Mouse (Mus musculus): ENCODE data around the gene Serpina3m. TPM values are rescaled to one million over a fixed set of nuclear protein-coding genes. Genes with fewer than 3 reads are reported as not detected.
A peak's percentile ranks its signal among the peaks of the same experiment; 100 is the strongest.
"Not testable (repeated sequence)": the region's sequence is repeated elsewhere in the genome, so short reads cannot be mapped to it uniquely, and the experiment has no call there.

The Serpina3m gene
- polyA plus RNA-seq (2012; rRNA removed): 0.07 TPM in 1 of 2 replicates, not detected in the other

GRCm38 (mm10) chr12:104338226-104338625 lies at the start of gene Serpina3m, which contains the start of gene Serpina3k:
Gene Serpina3m, plus strand, starts transcription at chr12:104338486.
Gene Serpina3k, plus strand, starts transcription at chr12:104338486.
- H3K4me1 ChIP-seq (ENCODE audit: control insufficient read depth, insufficient read depth, low read length); H3K4me3 ChIP-seq (ENCODE audit: insufficient read depth, low read depth, low read length); H3K36me3 ChIP-seq (ENCODE audit: control insufficient read depth, insufficient read depth, low read length); DNase-seq; H3K27me3 ChIP-seq (replicated peaks; ENCODE audit: control insufficient read depth, insufficient read depth, low read length); H3K27ac ChIP-seq (ENCODE audit: insufficient read depth, low read depth, low read length): not testable (repeated sequence)
- WGBS: 82% methylated on average over 3 of the region's 3 CpGs

GRCm38 (mm10) chr12:104289872-104290271 lies 48.4 kb upstream of the Serpina3m start:
- no peak for DNase-seq
- Histone ChIP-seq H3K27ac (ENCODE audit: insufficient read depth, low read depth, low read length) (no peak overlapping the region), H3K4me3 (ENCODE audit: insufficient read depth, low read depth, low read length) (no peak overlapping the region), H3K4me1 (ENCODE audit: control insufficient read depth, insufficient read depth, low read length) (no peaks in the 10 kb centered on the region), H3K27me3 (replicated peaks; ENCODE audit: control insufficient read depth, insufficient read depth, low read length) (no peaks in the 10 kb centered on the region), H3K36me3 (ENCODE audit: control insufficient read depth, insufficient read depth, low read length) (no peaks in the 10 kb centered on the region)
- no peak for TF ChIP-seq CTCF (conservative IDR thresholded peaks at IDR 0.05; ENCODE audit: insufficient read depth, insufficient read length, low read depth, low read length)
- no peak for TF ChIP-seq POLR2A (IDR thresholded peaks at IDR 0.05; ENCODE audit: low read depth, low read length)
- WGBS: 55% methylated on average over 3 of the region's 4 CpGs

GRCm38 (mm10) chr12:104293963-104294362 lies 44.3 kb upstream of the Serpina3m start:
- DNase-seq: no peak
- Histone ChIP-seq H3K27me3 (replicated peaks; ENCODE audit: control insufficient read depth, insufficient read depth, low read length) (no peaks in the 10 kb centered on the region), H3K4me1 (ENCODE audit: control insufficient read depth, insufficient read depth, low read length) (no peaks in the 10 kb centered on the region), H3K36me3 (ENCODE audit: control insufficient read depth, insufficient read depth, low read length) (no peaks in the 10 kb centered on the region), H3K4me3 (ENCODE audit: insufficient read depth, low read depth, low read length) (no peak overlapping the region), H3K27ac (ENCODE audit: insufficient read depth, low read depth, low read length) (no peak overlapping the region)
- TF ChIP-seq CTCF (conservative IDR thresholded peaks at IDR 0.05; ENCODE audit: insufficient read depth, insufficient read length, low read depth, low read length) (no peak), POLR2A (IDR thresholded peaks at IDR 0.05; ENCODE audit: low read depth, low read length) (no peak)
- WGBS: 84% methylated on average over 2 of the region's 2 CpGs

GRCm38 (mm10) chr12:104298049-104298448 lies 40.2 kb upstream of the Serpina3m start:
- Histone ChIP-seq H3K4me3 (ENCODE audit: insufficient read depth, low read depth, low read length) (no peak overlapping the region), H3K27me3 (replicated peaks; ENCODE audit: control insufficient read depth, insufficient read depth, low read length) (no peaks in the 10 kb centered on the region), H3K4me1 (ENCODE audit: control insufficient read depth, insufficient read depth, low read length) (no peaks in the 10 kb centered on the region), H3K36me3 (ENCODE audit: control insufficient read depth, insufficient read depth, low read length) (no peaks in the 10 kb centered on the region), H3K27ac (ENCODE audit: insufficient read depth, low read depth, low read length) (no peak overlapping the region)
- DNase-seq: no peak
- TF ChIP-seq CTCF (conservative IDR thresholded peaks at IDR 0.05; ENCODE audit: insufficient read depth, insufficient read length, low read depth, low read length) (no peak), POLR2A (IDR thresholded peaks at IDR 0.05; ENCODE audit: low read depth, low read length) (no peak)
- WGBS: 91% methylated on average over 2 of the region's 2 CpGs

- H3K27ac ChIP-seq (ENCODE audit: insufficient read depth, low read depth, low read length): no peak overlapping the region
- no peak for DNase-seq
- 82% methylated on average over 4 of the region's 4 CpGs for WGBS
- H3K27me3 ChIP-seq (replicated peaks; ENCODE audit: control insufficient read depth, insufficient read depth, low read length): no peaks in the 10 kb centered on the region
- no peak overlapping the region for H3K4me3 ChIP-seq (ENCODE audit: insufficient read depth, low read depth, low read length)
- H3K4me1 ChIP-seq (ENCODE audit: control insufficient read depth, insufficient read depth, low read length): no peaks in the 10 kb centered on the region
- TF ChIP-seq POLR2A (IDR thresholded peaks at IDR 0.05; ENCODE audit: low read depth, low read length): no peak
- TF ChIP-seq CTCF (conservative IDR thresholded peaks at IDR 0.05; ENCODE audit: insufficient read depth, insufficient read length, low read depth, low read length): no peak
- no peaks in the 10 kb centered on the region for H3K36me3 ChIP-seq (ENCODE audit: control insufficient read depth, insufficient read depth, low read length)
Measured at GRCm38 (mm10) chr12:104305991-104306390, 32.3 kb upstream of the Serpina3m start.

- no peak for TF ChIP-seq POLR2A (IDR thresholded peaks at IDR 0.05; ENCODE audit: low read depth, low read length)
- TF ChIP-seq CTCF (conservative IDR thresholded peaks at IDR 0.05; ENCODE audit: insufficient read depth, insufficient read length, low read depth, low read length): no peak
- 80% methylated on average over 1 of the region's 1 CpGs for WGBS
- H3K36me3 ChIP-seq (ENCODE audit: control insufficient read depth, insufficient read depth, low read length): no peaks in the 10 kb centered on the region
- H3K27ac ChIP-seq (ENCODE audit: insufficient read depth, low read depth, low read length): no peak within 1 kb of the TSS
- no peak for DNase-seq
- H3K4me3 ChIP-seq (ENCODE audit: insufficient read depth, low read depth, low read length): no peak within 1 kb of the TSS
- H3K4me1 ChIP-seq (ENCODE audit: control insufficient read depth, insufficient read depth, low read length): no peaks in the 10 kb centered on the region
- H3K27me3 ChIP-seq (replicated peaks; ENCODE audit: control insufficient read depth, insufficient read depth, low read length): no peaks in the 10 kb centered on the region
Measured at GRCm38 (mm10) chr12:104314253-104314652, 24.0 kb upstream of the Serpina3m start, which contains the start of gene Serpina3j. Gene Serpina3j, plus strand, starts transcription at chr12:104314553.

GRCm38 (mm10) chr12:104322454-104322853 lies 15.8 kb upstream of the Serpina3m start:
- Histone ChIP-seq H3K36me3 (ENCODE audit: control insufficient read depth, insufficient read depth, low read length) (no peaks in the 10 kb centered on the region), H3K4me1 (ENCODE audit: control insufficient read depth, insufficient read depth, low read length) (no peaks in the 10 kb centered on the region), H3K27ac (ENCODE audit: insufficient read depth, low read depth, low read length) (no peak overlapping the region), H3K4me3 (ENCODE audit: insufficient read depth, low read depth, low read length) (no peak overlapping the region), H3K27me3 (replicated peaks; ENCODE audit: control insufficient read depth, insufficient read depth, low read length) (no peaks in the 10 kb centered on the region)
- WGBS: 58% methylated on average over 1 of the region's 1 CpGs
- DNase-seq: no peak
- TF ChIP-seq POLR2A (IDR thresholded peaks at IDR 0.05; ENCODE audit: low read depth, low read length) (no peak), CTCF (conservative IDR thresholded peaks at IDR 0.05; ENCODE audit: insufficient read depth, insufficient read length, low read depth, low read length) (no peak)

- Histone ChIP-seq H3K27me3 (replicated peaks; ENCODE audit: control insufficient read depth, insufficient read depth, low read length) (no peaks in the 10 kb centered on the region), H3K4me3 (ENCODE audit: insufficient read depth, low read depth, low read length) (no peak overlapping the region), H3K27ac (ENCODE audit: insufficient read depth, low read depth, low read length) (no peak overlapping the region), H3K4me1 (ENCODE audit: control insufficient read depth, insufficient read depth, low read length) (no peaks in the 10 kb centered on the region), H3K36me3 (ENCODE audit: control insufficient read depth, insufficient read depth, low read length) (no peaks in the 10 kb centered on the region)
- no peak for DNase-seq
- TF ChIP-seq POLR2A (IDR thresholded peaks at IDR 0.05; ENCODE audit: low read depth, low read length) (no peak), CTCF (conservative IDR thresholded peaks at IDR 0.05; ENCODE audit: insufficient read depth, insufficient read length, low read depth, low read length) (no peak)
- 71% methylated on average over 1 of the region's 1 CpGs for WGBS
Measured at GRCm38 (mm10) chr12:104331701-104332100, 6.6 kb upstream of the Serpina3m start.

- H3K27ac ChIP-seq (ENCODE audit: insufficient read depth, low read depth, low read length); H3K36me3 ChIP-seq (ENCODE audit: control insufficient read depth, insufficient read depth, low read length); H3K4me1 ChIP-seq (ENCODE audit: control insufficient read depth, insufficient read depth, low read length); H3K4me3 ChIP-seq (ENCODE audit: insufficient read depth, low read depth, low read length); H3K27me3 ChIP-seq (replicated peaks; ENCODE audit: control insufficient read depth, insufficient read depth, low read length): not testable (repeated sequence)
- DNase-seq: peak; percentile 40
Measured at GRCm38 (mm10) chr12:104336873-104337272, 1.4 kb upstream of the Serpina3m start.
